Mouse (Mus musculus): ENCODE results near the gene Akr1a1. TPM values are rescaled to one million over a fixed set of nuclear protein-coding genes. Genes with fewer than 3 reads are reported as not detected.

The Akr1a1 gene
- polyA plus RNA-seq, 1 experiment from 2014 or later: 566 TPM

DNA sequence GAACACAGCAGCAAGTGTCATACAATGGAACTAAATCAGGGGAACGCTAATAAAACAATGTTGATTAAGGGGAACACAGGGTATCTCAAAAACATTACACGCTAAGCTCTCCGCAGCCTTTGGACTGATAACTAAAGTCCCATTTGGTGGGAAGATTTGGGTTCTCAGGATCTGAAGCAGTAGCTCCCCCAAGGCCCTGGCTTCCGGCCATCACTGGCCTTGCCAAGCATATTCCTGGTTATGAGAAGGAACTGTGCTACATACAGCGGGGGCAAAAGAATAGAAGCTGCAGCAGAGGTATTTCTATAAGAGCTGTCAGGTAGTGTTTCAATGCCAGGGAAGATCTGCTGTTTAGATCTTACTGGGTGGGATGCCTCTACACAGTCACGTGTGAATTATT is 1.7 kb upstream of the Akr1a1 start:
- no peak for ATAC-seq (ENCODE audit: low FRiP score)
- Histone ChIP-seq H3K27ac (no peak overlapping the region), H3K4me2 (replicated peaks) (no peak overlapping the region), H3K9me3 (replicated peaks) (no peaks in the 10 kb centered on the region), H3K9ac (no peak overlapping the region), H3K36me3 (0 out of 2 replicates have a peak, but pooled peaks cover 7% of the 10 kb centered on the region), H3K4me1 (peaks cover 19% of the 10 kb centered on the region), H3K4me3 (no peak overlapping the region), H3K27me3 (no peaks in the 10 kb centered on the region)
- WGBS: 90% methylated on average over 6 of the region's 6 CpGs

DNA sequence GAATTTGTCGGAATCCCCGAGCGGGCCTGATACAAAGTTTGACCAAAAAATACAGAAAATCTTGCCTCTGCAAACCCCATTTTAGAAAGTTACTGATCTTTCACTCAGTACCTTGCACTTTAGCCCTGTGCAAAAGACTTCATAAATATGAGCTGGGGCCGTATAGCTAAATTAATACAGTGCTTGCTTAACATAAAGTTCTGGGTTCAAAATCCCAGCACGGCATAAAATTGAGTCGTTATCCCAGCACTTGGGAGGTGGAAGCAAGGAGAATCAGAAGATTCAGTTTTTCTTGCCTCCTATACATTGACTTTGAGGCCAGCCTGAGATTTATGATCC is 286 bp upstream of the Akr1a1 start:
- Histone ChIP-seq H3K4me3 (peak overlapping the region; percentile 88), H3K9me3 (replicated peaks) (no peaks in the 10 kb centered on the region), H3K9ac (peak overlapping the region; percentile 85), H3K27ac (peak overlapping the region; percentile 44; the same call in 1 of the 2 replicates), H3K4me1 (peaks cover 30% of the 10 kb centered on the region), H3K27me3 (no peaks in the 10 kb centered on the region), H3K4me2 (replicated peaks) (peak overlapping the region; percentile 84), H3K36me3 (0 out of 2 replicates have a peak, but pooled peaks cover 12% of the 10 kb centered on the region)
- whole genome bisulfite sequencing: 12% methylated on average over 6 of the region's 6 CpGs
- ATAC-seq (ENCODE audit: low FRiP score): peak; percentile 62

DNA sequence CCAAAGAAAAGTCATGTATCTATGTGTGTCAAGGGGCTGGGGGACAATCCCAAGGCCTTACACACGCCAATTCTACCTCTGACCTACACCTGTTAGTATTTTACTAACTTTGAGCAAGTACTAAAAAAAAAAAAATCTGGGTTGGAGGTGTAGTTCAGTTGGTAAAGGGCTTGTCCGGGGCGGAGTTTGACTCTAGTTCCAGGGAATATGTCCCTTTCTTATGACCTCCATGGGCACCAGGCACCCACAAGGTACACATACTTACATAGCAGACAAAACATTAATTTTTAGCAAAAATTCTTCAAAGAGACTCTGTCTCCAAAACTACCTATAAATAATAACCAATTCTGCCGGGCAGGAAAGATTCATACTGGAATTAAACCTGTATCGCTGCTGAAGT is 1.1 kb downstream of the Akr1a1 start:
- Histone ChIP-seq H3K9me3 (replicated peaks) (no peaks in the 10 kb centered on the region), H3K4me2 (replicated peaks) (peak overlapping the region; percentile 84), H3K4me3 (peak overlapping the region; percentile 88), H3K27me3 (no peaks in the 10 kb centered on the region), H3K4me1 (peaks cover 36% of the 10 kb centered on the region), H3K27ac (no peak overlapping the region; the same call in 1 of the 2 replicates), H3K36me3 (peaks cover 21% of the 10 kb centered on the region), H3K9ac (peak overlapping the region; percentile 85)
- 49% methylated on average over 5 of the region's 5 CpGs for WGBS
- no peak for ATAC-seq (ENCODE audit: low FRiP score)

DNA sequence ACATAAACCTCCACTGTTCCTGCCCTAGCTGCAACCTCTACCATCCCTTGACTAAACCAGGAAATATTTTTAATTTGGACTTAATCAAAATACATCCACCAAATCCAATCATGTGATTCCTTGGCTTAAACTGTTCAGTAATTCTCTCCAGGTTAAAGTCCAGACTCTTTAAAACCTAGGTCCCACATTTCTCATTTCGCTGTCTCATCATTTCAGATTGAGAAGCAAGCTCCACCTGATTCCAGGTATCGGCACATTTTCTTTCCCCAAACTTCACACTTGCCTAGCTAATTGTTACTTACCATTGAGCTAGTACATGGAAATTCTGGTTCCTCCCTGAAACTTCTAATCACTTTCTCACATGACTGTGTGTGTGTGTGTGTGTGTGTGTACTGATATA is 2.1 kb downstream of the Akr1a1 start:
- Histone ChIP-seq H3K4me3 (peak overlapping the region; percentile 88; the same call in 1 of the 2 replicates), H3K36me3 (peaks cover 25% of the 10 kb centered on the region), H3K4me1 (peaks cover 36% of the 10 kb centered on the region), H3K4me2 (replicated peaks) (peak overlapping the region; percentile 84), H3K27ac (no peak overlapping the region), H3K27me3 (no peaks in the 10 kb centered on the region), H3K9ac (no peak overlapping the region), H3K9me3 (replicated peaks) (no peaks in the 10 kb centered on the region)
- 98% methylated on average over 2 of the region's 2 CpGs for WGBS
- no peak for ATAC-seq (ENCODE audit: low FRiP score)

DNA sequence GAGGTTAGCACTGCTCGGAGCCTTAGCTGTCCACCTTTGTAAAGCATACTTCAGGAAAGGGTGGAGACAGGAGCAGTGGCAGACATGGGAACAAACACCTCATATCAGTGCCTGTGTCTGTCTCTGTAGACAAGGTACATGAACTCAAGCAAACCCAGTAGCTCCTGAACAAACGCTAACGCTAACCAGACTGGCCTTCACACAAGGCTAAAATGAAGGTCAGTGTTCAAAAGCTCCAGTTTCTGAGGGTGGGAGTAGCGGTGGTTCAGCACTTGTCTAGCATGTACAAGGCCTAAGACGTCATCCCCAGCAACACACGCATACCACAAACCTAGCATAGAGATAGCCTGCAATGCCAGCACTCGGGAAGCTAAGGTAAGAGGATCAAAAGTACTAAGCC is 5.9 kb downstream of the Akr1a1 start:
- Histone ChIP-seq H3K27me3 (no peaks in the 10 kb centered on the region), H3K4me3 (no peak overlapping the region), H3K4me1 (peaks cover 36% of the 10 kb centered on the region), H3K9me3 (replicated peaks) (no peaks in the 10 kb centered on the region), H3K36me3 (peaks cover 51% of the 10 kb centered on the region), H3K9ac (no peak overlapping the region), H3K4me2 (replicated peaks) (no peak overlapping the region), H3K27ac (no peak overlapping the region)
- no peak for ATAC-seq (ENCODE audit: low FRiP score)
- 92% methylated on average over 7 of the region's 7 CpGs for WGBS

DNA sequence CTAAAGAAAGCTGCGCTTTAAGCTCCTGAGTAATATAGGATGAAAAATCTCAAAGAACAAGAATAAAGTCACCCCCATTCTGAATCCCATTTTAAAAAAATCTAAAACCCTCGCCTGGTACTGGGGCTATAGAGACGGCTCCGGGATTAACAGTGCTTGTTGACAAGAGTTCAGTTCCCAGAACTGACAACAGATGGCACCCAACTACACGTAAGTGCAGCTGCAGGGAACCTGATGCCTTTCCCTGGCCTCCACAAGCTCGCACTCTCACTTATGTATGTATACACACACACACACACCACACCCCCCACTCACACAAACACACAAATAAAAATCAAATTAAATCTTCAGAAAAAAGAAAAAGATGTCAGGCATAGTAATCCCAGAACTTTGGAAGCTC is 7.2 kb downstream of the Akr1a1 start:
- Histone ChIP-seq H3K4me2 (replicated peaks) (no peak overlapping the region), H3K36me3 (peaks cover 60% of the 10 kb centered on the region)
- no peak for ATAC-seq (ENCODE audit: low FRiP score)

DNA sequence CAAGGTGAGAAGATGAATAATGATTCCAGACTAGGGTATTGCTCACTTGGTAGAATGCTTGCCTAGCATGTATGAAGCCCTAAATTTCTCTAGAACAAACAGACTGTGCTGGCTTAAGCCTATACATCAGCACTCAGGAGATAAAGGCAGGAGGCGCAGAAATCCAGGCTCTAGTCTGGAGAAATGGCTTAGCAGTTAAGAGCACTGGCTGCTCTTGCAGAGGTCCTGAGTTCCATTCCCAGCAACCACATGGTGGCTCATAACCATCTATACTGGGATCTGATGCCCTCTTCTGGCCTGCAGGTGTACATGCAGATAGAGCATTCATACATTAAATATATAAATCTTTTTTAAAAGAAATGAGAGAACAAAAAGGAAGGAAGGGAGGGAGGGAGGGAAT is 9.4 kb downstream of the Akr1a1 start:
- Histone ChIP-seq H3K36me3 (peaks cover 68% of the 10 kb centered on the region), H3K27me3 (no peaks in the 10 kb centered on the region), H3K9me3 (replicated peaks) (no peaks in the 10 kb centered on the region), H3K9ac (no peak overlapping the region), H3K4me1 (peaks cover 7% of the 10 kb centered on the region; the same call in 1 of the 2 replicates), H3K4me3 (no peak overlapping the region), H3K27ac (no peak overlapping the region), H3K4me2 (replicated peaks) (no peak overlapping the region)
- ATAC-seq (ENCODE audit: low FRiP score): no peak
- WGBS: 100% methylated on average over 1 of the region's 1 CpGs

More for the DNA sequence above, 7.2 kb downstream of the Akr1a1 start:
- H3K27me3 ChIP-seq: no peaks in the 10 kb centered on the region
- no peaks in the 10 kb centered on the region for H3K9me3 ChIP-seq (replicated peaks)
- no peak overlapping the region for H3K27ac ChIP-seq
- H3K4me3 ChIP-seq: no peak overlapping the region
- no peak overlapping the region for H3K9ac ChIP-seq
- H3K4me1 ChIP-seq: peaks cover 24% of the 10 kb centered on the region
- 68% methylated on average over 6 of the region's 6 CpGs for WGBS

DNA sequence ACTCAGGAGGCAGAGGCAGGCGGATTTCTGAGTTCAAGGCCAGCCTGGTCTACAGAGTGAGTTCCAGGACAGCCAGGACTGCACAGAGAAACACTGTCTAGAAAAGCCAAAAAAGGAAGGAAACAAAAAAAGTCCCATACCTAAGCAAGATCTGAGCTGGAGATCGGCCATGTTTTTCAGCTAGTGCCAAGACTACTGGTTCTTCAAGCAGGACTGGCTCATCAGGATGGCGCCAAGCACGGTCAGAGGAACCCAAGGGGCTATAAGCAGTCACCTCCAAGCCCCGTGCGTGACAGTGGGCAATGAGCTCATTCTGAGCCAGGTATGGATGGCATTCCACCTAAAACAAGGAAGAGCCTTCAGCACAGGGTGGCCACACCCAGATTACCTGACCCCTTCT is 12.7 kb downstream of the Akr1a1 start:
- no peaks in the 10 kb centered on the region for H3K27me3 ChIP-seq
- H3K36me3 ChIP-seq: peaks cover 87% of the 10 kb centered on the region
- no peaks in the 10 kb centered on the region for H3K4me1 ChIP-seq
- WGBS: 95% methylated on average over 6 of the region's 6 CpGs
- no peaks in the 10 kb centered on the region for H3K9me3 ChIP-seq (replicated peaks)
- H3K4me3 ChIP-seq: no peak overlapping the region
- no peak overlapping the region for H3K9ac ChIP-seq
- H3K4me2 ChIP-seq (replicated peaks): no peak overlapping the region
- ATAC-seq (ENCODE audit: low FRiP score): no peak
- no peak overlapping the region for H3K27ac ChIP-seq

DNA sequence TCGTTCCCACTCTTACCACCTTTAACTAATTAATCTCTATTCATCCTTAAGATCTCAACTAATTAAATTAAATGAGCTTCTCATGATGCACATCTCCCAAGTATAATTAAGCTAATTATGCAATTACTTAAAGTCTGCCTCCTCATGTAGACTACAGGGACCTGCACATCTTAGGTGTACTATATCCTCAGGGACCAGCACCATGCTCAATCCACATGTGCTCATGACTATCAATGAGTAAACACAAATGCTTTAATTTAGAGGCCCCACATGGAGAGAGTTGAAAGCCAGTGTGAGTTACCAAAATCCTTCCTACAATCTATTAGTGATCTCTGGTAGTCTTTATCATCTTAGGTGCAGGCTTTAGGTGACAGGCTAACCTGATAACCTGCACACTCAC is 16.3 kb downstream of the Akr1a1 start:
- Histone ChIP-seq H3K27ac (no peak overlapping the region), H3K4me3 (no peak overlapping the region), H3K4me1 (no peaks in the 10 kb centered on the region), H3K9me3 (replicated peaks) (no peaks in the 10 kb centered on the region), H3K9ac (no peak overlapping the region), H3K4me2 (replicated peaks) (no peak overlapping the region), H3K36me3 (peaks cover 64% of the 10 kb centered on the region), H3K27me3 (no peaks in the 10 kb centered on the region)
- 90% methylated on average over 1 of the region's 1 CpGs for WGBS
- ATAC-seq (ENCODE audit: low FRiP score): no peak

DNA sequence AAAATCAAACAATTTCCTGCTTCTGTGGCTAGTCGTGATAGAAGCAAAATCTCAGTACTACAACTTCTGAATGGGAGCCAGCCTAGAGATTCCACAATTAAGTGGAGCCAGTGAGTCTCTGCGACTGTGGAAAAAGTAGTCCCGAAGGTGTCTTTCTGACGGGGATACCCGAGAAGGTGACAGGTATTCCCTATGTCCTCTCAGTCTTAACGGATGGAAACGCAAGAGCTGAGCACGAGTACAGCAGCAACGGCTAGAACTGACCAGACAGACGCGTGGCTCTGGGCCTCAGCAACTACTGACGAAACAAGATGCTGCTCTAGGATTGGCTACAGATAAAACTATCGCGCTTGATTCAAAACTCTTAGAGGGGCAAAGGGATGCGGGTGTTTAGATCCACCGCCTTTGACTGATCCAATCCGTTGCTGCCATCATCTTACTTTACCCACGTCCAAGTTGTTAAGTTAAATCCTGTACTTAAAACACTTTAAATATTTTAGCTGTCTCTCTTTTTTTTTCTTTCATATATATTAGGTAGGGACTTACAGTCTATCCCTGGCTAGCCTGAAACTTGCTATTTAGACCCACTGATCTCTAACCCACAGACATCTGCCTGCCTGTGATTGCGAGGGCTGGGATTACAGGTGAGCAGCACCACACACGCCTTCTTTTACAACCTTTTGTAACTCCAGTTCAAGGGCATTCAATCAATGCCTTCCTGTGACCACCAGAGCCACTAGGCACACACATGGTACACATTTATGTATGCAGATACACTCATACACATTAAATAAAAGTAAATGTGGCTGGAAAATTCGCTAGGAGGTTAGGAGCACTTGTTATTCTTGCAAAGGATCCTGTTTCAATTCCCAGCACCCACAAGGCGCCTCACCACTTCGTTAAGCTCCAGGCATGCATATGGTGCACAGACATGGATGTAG is 23.5 kb downstream of the Akr1a1 start, which contains the start of gene Nasp:
Nasp (minus strand) TSS at position 220 of the 941 bp plus-strand sequence.
- H3K27ac ChIP-seq: peak within 1 kb of the TSS; percentile 94
- H3K27me3 ChIP-seq: no peaks in the 10 kb centered on the region
- H3K36me3 ChIP-seq: peaks cover 10% of the 10 kb centered on the region; the same call in 1 of the 2 replicates
- peak within 1 kb of the TSS; percentile 88 for H3K4me3 ChIP-seq
- WGBS: 7% methylated on average over 23 of the region's 23 CpGs
- ATAC-seq (ENCODE audit: low FRiP score): peak; percentile 92
- peak within 1 kb of the TSS; percentile 85 for H3K9ac ChIP-seq
- H3K9me3 ChIP-seq (replicated peaks): no peaks in the 10 kb centered on the region
- peaks cover 15% of the 10 kb centered on the region for H3K4me1 ChIP-seq
- peak within 1 kb of the TSS; percentile 67 for H3K4me2 ChIP-seq (replicated peaks)

DNA sequence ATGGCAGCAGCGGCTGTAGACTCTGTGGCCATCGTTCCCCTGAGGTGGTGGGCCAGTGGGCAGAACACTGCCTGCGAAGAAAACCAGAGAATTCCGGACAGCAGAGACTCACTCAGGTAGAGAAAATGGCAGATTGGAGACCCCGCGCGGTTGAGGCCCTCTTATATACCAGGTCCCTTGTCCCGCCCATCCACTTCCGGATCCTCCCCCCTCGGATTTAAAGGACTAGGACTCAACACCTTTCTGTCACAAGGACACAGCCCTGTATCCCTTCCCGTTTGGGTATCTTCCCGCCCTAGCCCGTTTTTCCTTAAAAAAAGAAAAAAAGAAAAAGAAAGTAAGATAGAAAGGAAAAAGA is 24.1 kb downstream of the Akr1a1 start:
- H3K9ac ChIP-seq: peak overlapping the region; percentile 85
- peak overlapping the region; percentile 94 for H3K27ac ChIP-seq
- H3K9me3 ChIP-seq (replicated peaks): no peaks in the 10 kb centered on the region
- no peaks in the 10 kb centered on the region for H3K27me3 ChIP-seq
- peaks cover 15% of the 10 kb centered on the region for H3K4me1 ChIP-seq
- peak; percentile 96 for ATAC-seq (ENCODE audit: low FRiP score)
- H3K36me3 ChIP-seq: peaks cover 10% of the 10 kb centered on the region; the same call in 1 of the 2 replicates
- 0% methylated on average over 13 of the region's 13 CpGs for WGBS
- H3K4me2 ChIP-seq (replicated peaks): peak overlapping the region; percentile 67
- peak overlapping the region; percentile 88 for H3K4me3 ChIP-seq

DNA sequence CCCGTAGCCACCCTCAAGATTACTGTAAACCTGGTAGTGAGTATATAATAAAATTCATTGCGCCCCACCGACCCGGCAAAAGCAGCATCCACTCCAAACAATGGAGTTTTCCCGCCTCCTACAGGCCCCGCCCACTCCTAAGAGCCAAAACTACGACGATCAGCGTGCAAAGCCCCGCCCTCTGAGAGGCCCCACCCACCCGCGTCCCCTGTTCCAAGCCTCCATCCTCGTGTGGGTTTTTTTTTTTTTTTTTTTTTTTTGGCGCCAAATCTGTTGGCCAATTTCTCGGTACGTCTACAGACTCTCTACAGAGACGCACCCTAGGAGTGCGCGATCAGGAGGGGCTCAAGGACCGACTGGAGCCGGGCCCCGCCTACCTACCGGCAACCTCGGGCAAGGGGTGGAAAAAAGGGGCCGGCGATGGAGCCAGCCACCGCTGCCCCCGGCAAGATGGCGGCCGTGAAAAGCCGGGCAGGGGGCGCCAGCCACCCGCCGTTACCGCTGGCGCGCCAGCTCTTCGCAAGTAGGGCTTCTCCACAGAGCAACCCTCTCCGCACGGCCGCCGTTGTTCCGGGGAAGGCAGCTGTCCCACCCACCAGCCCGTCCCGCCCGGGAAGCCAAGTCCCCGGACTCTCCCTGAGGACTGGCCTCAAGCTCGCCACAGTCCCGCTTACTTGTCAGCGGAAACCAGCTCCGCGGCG is 24.7 kb downstream of the Akr1a1 start:
- H3K9me3 ChIP-seq (replicated peaks): no peaks in the 10 kb centered on the region
- under 1% methylated on average over 46 of the region's 53 CpGs for WGBS
- H3K27me3 ChIP-seq: no peaks in the 10 kb centered on the region
- peak overlapping the region; percentile 85 for H3K9ac ChIP-seq
- H3K4me2 ChIP-seq (replicated peaks): peak overlapping the region; percentile 67
- ATAC-seq (ENCODE audit: low FRiP score): peak; percentile 81
- H3K4me1 ChIP-seq: peaks cover 15% of the 10 kb centered on the region
- H3K27ac ChIP-seq: peak overlapping the region; percentile 94
- peaks cover 6% of the 10 kb centered on the region for H3K36me3 ChIP-seq
- H3K4me3 ChIP-seq: peak overlapping the region; percentile 88

Data from hindbrain, embryonic 12.5 days (tissue).